Mouse (Mus musculus) urinary bladder, adult 2 months (tissue): Measurements from ENCODE around the gene Il5ra. TPM values are rescaled to one million over a fixed set of nuclear protein-coding genes. Genes with fewer than 3 reads are reported as not detected.

Experiments
- DNase-seq: peaks from one replicate; pipeline ENCODE4 v3.0.0; 2022; ENCODE audit warnings: low spot score
- polyA plus RNA-seq: library from polyadenylated mRNA; depleted of rRNA; stranded (reverse); fragments of >200 nt; gene quantifications from 2 replicates; pipeline ENCODE4 v1.2.3, GENCODE M21; 2012; rRNA removed

The Il5ra gene
- polyA plus RNA-seq, result 0.04 and 0.13 TPM in 2 replicates

DNA sequence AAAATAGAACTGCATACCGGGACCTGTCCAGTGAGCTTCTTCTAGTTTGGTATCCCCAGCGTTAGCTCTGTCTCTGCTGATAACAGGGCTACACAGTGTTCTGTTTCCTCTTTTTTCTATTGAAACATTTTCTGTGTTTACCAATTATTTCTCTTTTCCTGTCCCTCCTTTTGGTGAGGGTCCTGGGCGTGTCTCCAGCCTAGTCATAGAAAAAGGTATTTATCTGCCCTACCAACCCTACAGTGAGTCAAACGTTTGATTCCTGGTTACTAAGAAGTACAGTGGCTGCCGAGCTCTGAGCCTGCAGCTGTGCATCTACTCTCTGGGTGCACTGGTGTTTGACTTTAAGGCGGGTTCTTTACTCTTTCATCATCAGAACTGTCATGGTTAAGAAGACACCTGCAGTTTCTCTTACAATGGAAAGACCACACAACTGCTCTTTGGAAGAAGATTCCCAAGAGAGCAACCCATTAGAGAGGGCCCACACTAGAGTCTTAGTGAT lies at the start of gene Il5ra:
Gene Il5ra (minus strand): TSS at position 151 of the 502 bp plus-strand sequence.
- DNase-seq, result no peak

DNA sequence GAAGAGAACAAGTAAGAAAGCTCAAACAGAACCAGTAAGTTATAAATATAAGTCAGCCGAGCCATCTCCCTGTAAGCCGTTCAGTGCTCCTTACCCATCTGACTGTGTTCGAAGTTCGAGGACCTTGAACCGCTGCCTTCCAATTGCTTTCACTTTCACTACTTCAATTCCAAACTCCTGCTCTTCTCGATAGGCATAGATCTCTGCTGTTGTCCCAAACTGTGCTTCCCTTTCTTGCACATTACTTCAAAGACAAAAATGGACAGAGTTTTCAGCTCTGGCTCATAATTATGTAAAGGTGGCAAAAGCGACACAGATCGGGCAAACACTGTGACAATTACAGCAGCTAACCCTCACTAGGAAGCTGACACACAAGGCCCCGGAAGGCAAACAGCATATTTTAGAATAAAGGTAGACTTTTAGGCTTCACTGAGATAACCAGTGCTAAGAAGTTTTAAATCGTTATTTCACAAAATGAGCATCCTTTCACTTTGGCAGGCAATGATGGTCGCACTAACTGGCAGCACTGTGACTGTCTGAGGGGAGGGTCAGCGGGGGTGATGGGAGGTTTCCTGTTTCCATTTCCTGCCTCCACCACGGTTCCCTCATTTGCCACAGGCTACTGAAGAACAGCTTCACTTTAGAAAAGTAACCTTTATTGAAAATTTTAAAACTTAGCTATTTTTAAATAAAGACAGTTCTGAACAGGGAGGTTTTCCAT lies 45.4 kb upstream of the Il5ra start:
- no peak for DNase-seq

DNA sequence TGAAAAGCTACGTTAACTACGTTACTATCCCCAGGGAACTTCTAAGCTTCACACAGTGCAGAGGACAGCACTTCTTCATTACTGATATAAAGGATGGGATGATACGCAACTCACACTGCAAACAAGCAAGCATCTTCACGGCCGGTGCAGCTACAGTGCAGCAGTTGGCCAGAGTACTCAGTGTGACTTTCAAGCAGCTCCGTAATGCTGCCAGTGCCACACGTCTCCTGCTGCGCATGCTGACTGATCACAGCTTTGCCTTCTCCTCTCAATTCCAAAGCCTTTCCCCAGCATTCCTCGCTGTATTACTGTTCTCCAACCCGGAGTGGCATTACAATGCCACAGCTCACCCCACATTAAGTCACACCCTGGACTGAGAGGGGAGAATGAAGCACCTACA lies 44.8 kb upstream of the Il5ra start:
- DNase-seq, result no peak

- no peak for DNase-seq
Measured at GRCm38 (mm10) chr6:106793088-106793487, 44.3 kb upstream of the Il5ra start.

DNA sequence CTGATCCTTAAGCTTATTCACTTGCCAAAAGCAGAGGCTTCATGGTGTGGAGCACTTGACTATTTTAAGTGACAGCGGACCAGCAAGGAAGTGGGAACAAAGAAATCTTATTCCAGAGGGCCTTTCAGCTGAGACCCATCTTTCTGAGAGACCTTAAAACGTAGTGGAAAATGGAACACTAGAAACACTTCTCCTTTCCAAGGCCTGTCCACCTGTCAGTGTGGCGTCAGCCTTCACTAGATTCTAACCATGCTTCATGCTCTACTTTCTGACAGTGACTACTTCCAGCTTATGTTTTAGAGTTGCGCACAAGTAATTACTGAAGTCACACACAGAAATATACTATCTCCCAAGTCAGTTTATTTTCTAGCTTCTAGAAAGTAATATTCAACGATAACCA lies 43.6 kb upstream of the Il5ra start:
- DNase-seq, result no peak

- DNase-seq, result no peak
Measured at GRCm38 (mm10) chr6:106791429-106791828, 42.6 kb upstream of the Il5ra start.

DNA sequence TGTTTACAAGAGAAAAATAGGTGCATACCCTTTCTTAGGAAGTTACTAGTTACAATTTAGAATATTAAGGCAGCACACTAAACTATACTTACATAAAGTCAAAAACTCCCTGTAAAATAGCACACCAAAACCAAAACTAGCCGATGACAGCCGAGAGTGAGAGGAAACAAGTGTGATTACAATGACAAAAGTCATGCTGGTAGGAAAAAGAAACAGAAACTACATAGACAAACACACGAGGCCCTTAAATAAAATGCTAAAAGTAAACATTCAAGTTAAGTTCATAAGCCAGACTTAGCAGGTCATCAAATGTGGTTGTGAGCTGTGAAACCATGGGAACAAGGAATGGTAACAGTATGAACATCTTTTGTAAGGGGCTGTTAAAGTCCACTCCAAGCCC lies 38.3 kb upstream of the Il5ra start:
- DNase-seq, result no peak

DNA sequence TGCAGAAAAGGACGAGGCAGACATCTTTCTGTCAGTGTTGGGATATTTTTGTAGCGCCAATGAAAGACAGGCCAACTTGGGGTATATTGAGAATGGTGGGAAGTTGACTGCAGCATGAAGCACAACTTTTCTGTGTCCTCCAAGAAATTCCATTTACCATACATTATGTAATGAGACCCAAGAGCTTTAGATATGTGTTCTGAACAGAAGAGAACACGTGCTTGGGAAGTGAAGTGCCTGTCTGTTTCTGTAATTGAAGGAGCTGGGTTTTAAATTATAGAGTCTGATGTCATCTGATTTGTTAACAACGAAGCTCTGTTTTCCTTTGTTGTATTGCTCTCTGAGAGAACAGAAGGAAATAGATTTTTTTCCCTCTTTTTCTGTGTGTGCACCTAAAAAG lies 21.2 kb upstream of the Il5ra start:
- no peak for DNase-seq

- DNase-seq, result no peak
Measured at GRCm38 (mm10) chr6:106769290-106769866, 20.5 kb upstream of the Il5ra start.

DNA sequence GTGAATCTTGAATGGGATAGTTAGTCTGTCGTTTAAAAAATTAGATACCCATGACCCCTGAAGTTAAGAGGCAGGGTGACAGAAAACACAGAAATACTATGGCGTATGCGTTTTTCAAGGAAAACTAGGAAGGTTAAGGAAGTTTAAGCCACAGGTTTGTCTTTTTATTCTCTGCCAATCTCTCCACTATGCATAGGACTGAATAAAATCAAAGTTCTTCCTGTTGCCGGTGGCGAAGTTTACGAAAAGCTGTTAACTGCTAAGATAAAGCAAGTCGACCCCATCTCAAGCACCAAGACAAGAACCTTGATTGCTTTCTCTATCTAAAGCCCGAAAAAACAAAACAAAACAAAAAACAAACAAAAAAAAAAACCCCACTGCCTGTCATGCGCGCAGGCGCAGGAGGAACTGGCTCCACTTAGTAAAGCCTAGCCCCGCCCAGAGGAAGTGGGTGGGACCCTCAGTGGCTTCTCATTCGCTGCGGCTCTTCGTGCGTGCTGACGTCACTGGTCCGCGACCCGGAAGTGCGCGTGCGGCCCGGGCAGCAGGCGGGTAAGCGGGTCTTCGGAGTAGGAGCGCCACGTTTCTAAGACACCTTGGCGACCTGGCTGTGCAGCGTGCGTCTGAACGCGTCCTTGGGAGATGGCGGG lies 19.9 kb upstream of the Il5ra start, which contains the start of gene Trnt1:
Gene Trnt1 (plus strand): TSS at position 481 of the 650 bp plus-strand sequence.
- peak; percentile 88 for DNase-seq

DNA sequence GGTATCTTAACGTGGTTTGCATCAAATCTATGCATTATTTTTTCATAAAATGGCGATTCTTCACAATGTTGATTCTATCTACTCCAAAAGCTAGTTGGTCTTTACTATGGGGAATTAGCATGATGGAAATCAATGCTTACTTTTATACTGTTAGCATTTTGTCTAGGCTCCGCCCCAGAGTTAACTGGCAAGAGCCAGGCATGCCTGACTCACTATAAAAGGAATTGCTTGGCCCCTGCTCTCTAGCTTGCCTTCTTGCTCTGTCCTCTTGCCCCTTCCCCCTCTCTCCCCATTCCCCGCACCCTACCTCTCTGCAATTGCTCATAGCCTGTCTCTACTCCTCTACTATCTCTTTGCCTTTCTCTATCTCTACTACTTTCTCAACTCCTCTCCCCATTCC lies 17.9 kb upstream of the Il5ra start:
- no peak for DNase-seq

- DNase-seq, result no peak
Measured at GRCm38 (mm10) chr6:106765892-106766291, 17.1 kb upstream of the Il5ra start.

GRCm38 (mm10) chr6:106761486-106761885 lies 12.6 kb upstream of the Il5ra start:
- DNase-seq, result no peak

DNA sequence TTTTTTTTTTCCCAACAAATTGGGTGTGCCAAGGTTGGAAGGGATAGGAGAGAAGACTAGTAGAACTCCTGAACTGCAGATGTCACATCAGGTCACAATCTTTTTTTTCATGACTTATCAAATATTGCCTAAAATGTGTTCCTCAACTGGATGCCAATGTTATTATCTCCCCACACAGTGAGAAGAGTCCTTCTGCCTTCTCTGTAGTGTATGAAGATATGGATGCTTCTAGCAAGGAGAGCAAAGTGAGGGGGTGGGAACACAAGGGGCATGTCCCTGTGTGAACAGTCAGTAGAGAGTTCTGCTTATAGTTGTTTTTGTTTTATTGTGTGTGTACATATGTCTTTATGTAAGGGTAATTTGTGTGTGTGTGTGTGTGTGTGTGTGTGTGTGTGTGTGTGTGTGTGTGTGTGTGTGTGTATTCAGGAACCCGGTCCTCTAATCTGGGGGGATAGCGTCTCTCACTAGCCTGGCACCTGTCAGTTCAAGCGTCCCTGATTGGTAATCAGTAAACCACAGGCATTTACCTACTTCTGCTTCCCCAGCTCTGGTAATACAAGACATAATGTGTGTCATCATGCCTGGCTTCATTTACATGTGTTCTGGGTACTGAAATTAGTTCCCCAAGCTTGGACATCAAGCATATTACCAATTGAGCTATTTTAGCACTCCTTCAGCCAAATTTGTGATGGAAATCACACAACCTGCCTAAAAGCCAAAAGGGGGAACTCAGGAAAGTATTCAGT lies 11.8 kb upstream of the Il5ra start:
- no peak for DNase-seq

GRCm38 (mm10) chr6:106758299-106758698 lies 9.5 kb upstream of the Il5ra start:
- no peak for DNase-seq

DNA sequence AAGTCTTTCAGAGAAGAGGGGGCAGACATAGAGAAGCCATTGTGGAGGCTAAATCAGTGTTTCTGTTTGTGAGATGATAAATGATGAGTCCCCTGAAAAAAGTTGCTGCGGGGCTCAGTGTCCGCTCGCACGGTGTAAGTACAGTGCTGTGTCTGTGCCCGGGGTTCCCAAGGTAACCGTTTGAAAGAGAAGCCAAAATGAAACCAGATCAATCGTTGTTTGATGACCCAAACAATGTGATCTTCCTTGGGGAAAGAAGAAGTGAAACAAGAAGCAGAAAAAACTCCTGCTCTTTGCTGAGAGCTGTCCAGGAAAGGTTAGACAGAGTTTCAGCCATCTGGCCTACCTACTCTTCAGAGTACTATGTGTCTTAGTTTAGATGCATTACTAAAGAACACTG lies 1.5 kb upstream of the Il5ra start:
- no peak for DNase-seq

GRCm38 (mm10) chr6:106747804-106748203 lies 1.0 kb downstream of the Il5ra start:
- DNase-seq, result no peak

GRCm38 (mm10) chr6:106747251-106747650 lies 1.6 kb downstream of the Il5ra start:
- no peak for DNase-seq

DNA sequence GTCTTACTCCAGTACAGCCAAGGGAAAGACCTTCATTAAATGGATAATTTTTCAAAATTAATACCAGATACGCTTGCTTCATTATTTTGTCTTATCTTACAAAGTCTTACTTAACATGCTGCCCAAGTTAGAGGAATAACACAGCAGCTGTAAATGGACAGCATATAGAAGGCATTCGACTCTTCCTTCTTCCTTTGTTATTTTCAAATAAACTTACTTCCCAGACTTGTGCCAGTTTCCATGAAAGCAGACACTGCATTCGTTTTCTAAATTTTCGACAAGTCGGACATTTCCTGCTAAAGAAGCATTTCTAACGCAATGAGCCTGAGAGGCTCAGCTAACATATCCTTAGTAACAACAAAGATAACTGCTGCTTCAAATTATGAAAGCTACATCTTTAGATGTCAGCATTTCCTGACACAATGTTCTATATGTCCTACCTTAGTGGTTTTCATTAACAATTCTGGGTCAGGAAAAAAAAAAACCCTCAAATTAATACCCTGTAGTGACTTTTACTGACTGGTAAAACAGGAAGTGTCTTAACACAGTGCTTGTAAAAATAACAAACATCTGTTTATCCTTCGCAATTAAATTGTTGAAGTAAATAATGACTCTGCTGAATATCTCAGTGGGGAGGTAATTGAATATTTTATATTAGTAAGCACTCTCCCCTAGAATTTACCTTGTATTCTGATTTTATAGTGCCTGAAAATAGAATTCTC lies 3.0 kb downstream of the Il5ra start:
- DNase-seq, result no peak

DNA sequence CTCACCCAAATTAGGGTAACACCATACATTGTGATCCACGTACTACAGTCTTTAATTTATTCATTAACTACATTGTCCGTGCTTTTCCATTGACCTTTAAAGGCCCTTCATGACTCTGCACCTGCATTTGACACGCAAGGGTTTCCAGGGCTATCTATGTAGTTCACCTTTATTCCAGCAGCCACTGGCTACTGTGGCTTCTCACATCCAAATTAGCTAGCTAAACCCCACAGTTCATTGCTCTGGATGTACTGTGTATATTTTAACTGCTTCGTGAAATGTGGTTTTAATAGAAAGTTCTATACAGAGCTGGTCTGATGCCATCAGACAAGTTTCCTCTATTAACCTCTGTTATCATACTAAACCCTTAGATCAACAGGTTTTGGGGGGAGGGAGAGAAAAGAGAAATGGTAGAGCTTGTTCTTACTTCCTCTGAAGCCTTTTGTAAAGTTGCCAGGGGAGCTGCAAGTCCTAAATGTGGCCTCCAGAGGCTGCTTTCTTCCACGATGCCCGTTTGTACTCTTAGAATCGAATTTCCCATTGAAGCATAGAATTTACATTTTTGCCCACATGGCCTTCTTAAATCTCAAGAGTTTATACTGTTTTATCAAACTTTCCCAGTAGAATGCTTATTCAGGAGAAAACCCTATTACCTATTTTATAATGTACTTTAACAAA lies 5.1 kb downstream of the Il5ra start:
- no peak for DNase-seq

GRCm38 (mm10) chr6:106740244-106740825 lies 8.5 kb downstream of the Il5ra start:
- no peak for DNase-seq
